Mouse (Mus musculus): ENCODE measurements at regions not wholly inside any gene's neighbourhood (a gene's known extent, or its start where the extent isn't known, plus 50 kb on each side); places are given as distances from the start of the nearest gene placed in this dataset.

GRCm38 (mm10) chr7:78123386-78123785 is 614.4 kb downstream of the Ntrk3 start:
- 72% methylated on average over 1 of the region's 1 CpGs for WGBS
- no peaks in the 10 kb centered on the region for H3K27me3 ChIP-seq (ENCODE audit: insufficient read depth, low read length)
- no peak overlapping the region for H3K27ac ChIP-seq (ENCODE audit: low read length)
- H3K36me3 ChIP-seq (ENCODE audit: insufficient read depth, low read length) = no peaks in the 10 kb centered on the region
- H3K4me1 ChIP-seq (ENCODE audit: insufficient read depth, low read length) = no peaks in the 10 kb centered on the region
- H3K9ac ChIP-seq (replicated peaks; ENCODE audit: low read length) = no peak overlapping the region
- no peaks in the 10 kb centered on the region for H3K9me3 ChIP-seq (ENCODE audit: low read length)
- H3K4me3 ChIP-seq (ENCODE audit: low read length) = no peak overlapping the region
- no peak for ATAC-seq (ENCODE audit: low FRiP score, low TSS enrichment)
- no peak overlapping the region for H3K4me2 ChIP-seq (replicated peaks; ENCODE audit: low read depth, low read length)

- Histone ChIP-seq H3K27ac (ENCODE audit: low read length) (no peak overlapping the region), H3K36me3 (ENCODE audit: insufficient read depth, low read length) (no peaks in the 10 kb centered on the region), H3K4me3 (ENCODE audit: low read length) (no peak overlapping the region), H3K27me3 (ENCODE audit: insufficient read depth, low read length) (no peaks in the 10 kb centered on the region), H3K9ac (replicated peaks; ENCODE audit: low read length) (no peak overlapping the region), H3K4me1 (ENCODE audit: insufficient read depth, low read length) (no peaks in the 10 kb centered on the region), H3K4me2 (replicated peaks; ENCODE audit: low read depth, low read length) (no peak overlapping the region), H3K9me3 (ENCODE audit: low read length) (peaks cover 3% of the 10 kb centered on the region; the same call in 1 of the 2 replicates)
- ATAC-seq (ENCODE audit: low FRiP score, low TSS enrichment) = peak; percentile 80
- WGBS = 16% methylated on average over 5 of the region's 5 CpGs
These were observed 616.7 kb downstream of the Ntrk3 start for GRCm38 (mm10) chr7:78121151-78121486.

- Histone ChIP-seq H3K36me3 (ENCODE audit: insufficient read depth, low read length) (no peaks in the 10 kb centered on the region), H3K27me3 (ENCODE audit: insufficient read depth, low read length) (no peaks in the 10 kb centered on the region), H3K4me3 (ENCODE audit: low read length) (no peak overlapping the region), H3K4me2 (replicated peaks; ENCODE audit: low read depth, low read length) (no peak overlapping the region), H3K4me1 (ENCODE audit: insufficient read depth, low read length) (no peaks in the 10 kb centered on the region), H3K27ac (ENCODE audit: low read length) (no peak overlapping the region), H3K9ac (replicated peaks; ENCODE audit: low read length) (no peak overlapping the region), H3K9me3 (ENCODE audit: low read length) (peaks cover 3% of the 10 kb centered on the region; the same call in 1 of the 2 replicates)
- ATAC-seq (ENCODE audit: low FRiP score, low TSS enrichment) = peak; percentile 85
- WGBS = 33% methylated on average over 5 of the region's 5 CpGs
These were observed 617.2 kb downstream of the Ntrk3 start for GRCm38 (mm10) chr7:78120462-78121150.

- WGBS = 67% methylated on average over 1 of the region's 1 CpGs
- no peak overlapping the region for H3K4me2 ChIP-seq (replicated peaks; ENCODE audit: low read depth, low read length)
- ATAC-seq (ENCODE audit: low FRiP score, low TSS enrichment) = no peak
- no peak overlapping the region for H3K4me3 ChIP-seq (ENCODE audit: low read length)
- H3K9ac ChIP-seq (replicated peaks; ENCODE audit: low read length) = no peak overlapping the region
- H3K27ac ChIP-seq (ENCODE audit: low read length) = no peak overlapping the region
- no peaks in the 10 kb centered on the region for H3K36me3 ChIP-seq (ENCODE audit: insufficient read depth, low read length)
- H3K4me1 ChIP-seq (ENCODE audit: insufficient read depth, low read length) = no peaks in the 10 kb centered on the region
- H3K27me3 ChIP-seq (ENCODE audit: insufficient read depth, low read length) = no peaks in the 10 kb centered on the region
- peaks cover 3% of the 10 kb centered on the region; the same call in 1 of the 2 replicates for H3K9me3 ChIP-seq (ENCODE audit: low read length)
These were observed 618.0 kb downstream of the Ntrk3 start for GRCm38 (mm10) chr7:78119809-78120208.

- no peak overlapping the region for H3K4me2 ChIP-seq (replicated peaks; ENCODE audit: low read depth, low read length)
- H3K9me3 ChIP-seq (ENCODE audit: low read length) = peaks cover 4% of the 10 kb centered on the region; the same call in 1 of the 2 replicates
- no peak for ATAC-seq (ENCODE audit: low FRiP score, low TSS enrichment)
- no peak overlapping the region for H3K27ac ChIP-seq (ENCODE audit: low read length)
- no peaks in the 10 kb centered on the region for H3K27me3 ChIP-seq (ENCODE audit: insufficient read depth, low read length)
- H3K4me3 ChIP-seq (ENCODE audit: low read length) = no peak overlapping the region
- WGBS = 79% methylated on average over 6 of the region's 6 CpGs
- H3K4me1 ChIP-seq (ENCODE audit: insufficient read depth, low read length) = no peaks in the 10 kb centered on the region
- no peaks in the 10 kb centered on the region for H3K36me3 ChIP-seq (ENCODE audit: insufficient read depth, low read length)
- H3K9ac ChIP-seq (replicated peaks; ENCODE audit: low read length) = no peak overlapping the region
These were observed 626.5 kb downstream of the Ntrk3 start for GRCm38 (mm10) chr7:78111291-78111690.

GRCm38 (mm10) chr7:78103536-78104279 is 634.1 kb downstream of the Ntrk3 start:
- WGBS = 24% methylated on average over 2 of the region's 2 CpGs
- Histone ChIP-seq H3K4me3 (ENCODE audit: low read length) (no peak overlapping the region), H3K27ac (ENCODE audit: low read length) (peak overlapping the region; percentile 44), H3K4me2 (replicated peaks; ENCODE audit: low read depth, low read length) (no peak overlapping the region), H3K27me3 (ENCODE audit: insufficient read depth, low read length) (no peaks in the 10 kb centered on the region), H3K9me3 (ENCODE audit: low read length) (peaks cover 7% of the 10 kb centered on the region; the same call in 1 of the 2 replicates), H3K36me3 (ENCODE audit: insufficient read depth, low read length) (no peaks in the 10 kb centered on the region), H3K4me1 (ENCODE audit: insufficient read depth, low read length) (peaks cover 7% of the 10 kb centered on the region; the same call in 1 of the 2 replicates), H3K9ac (replicated peaks; ENCODE audit: low read length) (no peak overlapping the region)
- peak; percentile 96 for ATAC-seq (ENCODE audit: low FRiP score, low TSS enrichment)

GRCm38 (mm10) chr7:78102396-78102795 is 635.4 kb downstream of the Ntrk3 start:
- H3K4me1 ChIP-seq (ENCODE audit: insufficient read depth, low read length) = peaks cover 7% of the 10 kb centered on the region; the same call in 1 of the 2 replicates
- no peak for ATAC-seq (ENCODE audit: low FRiP score, low TSS enrichment)
- no peaks in the 10 kb centered on the region for H3K27me3 ChIP-seq (ENCODE audit: insufficient read depth, low read length)
- no peak overlapping the region for H3K4me3 ChIP-seq (ENCODE audit: low read length)
- 88% methylated on average over 3 of the region's 3 CpGs for WGBS
- H3K27ac ChIP-seq (ENCODE audit: low read length) = no peak overlapping the region
- peaks cover 3% of the 10 kb centered on the region; the same call in 1 of the 2 replicates for H3K9me3 ChIP-seq (ENCODE audit: low read length)
- H3K4me2 ChIP-seq (replicated peaks; ENCODE audit: low read depth, low read length) = no peak overlapping the region
- H3K9ac ChIP-seq (replicated peaks; ENCODE audit: low read length) = no peak overlapping the region
- no peaks in the 10 kb centered on the region for H3K36me3 ChIP-seq (ENCODE audit: insufficient read depth, low read length)

GRCm38 (mm10) chr7:78086566-78087008 is 651.2 kb downstream of the Ntrk3 start:
- no peak for ATAC-seq (ENCODE audit: low FRiP score, low TSS enrichment)
- H3K36me3 ChIP-seq (ENCODE audit: insufficient read depth, low read length) = no peaks in the 10 kb centered on the region
- 42% methylated on average over 4 of the region's 4 CpGs for WGBS
- peaks cover 8% of the 10 kb centered on the region for H3K4me1 ChIP-seq (ENCODE audit: insufficient read depth, low read length)
- H3K9ac ChIP-seq (replicated peaks; ENCODE audit: low read length) = no peak overlapping the region
- no peaks in the 10 kb centered on the region for H3K9me3 ChIP-seq (ENCODE audit: low read length)
- H3K4me3 ChIP-seq (ENCODE audit: low read length) = no peak overlapping the region
- H3K27ac ChIP-seq (ENCODE audit: low read length) = no peak overlapping the region
- no peaks in the 10 kb centered on the region for H3K27me3 ChIP-seq (ENCODE audit: insufficient read depth, low read length)
- H3K4me2 ChIP-seq (replicated peaks; ENCODE audit: low read depth, low read length) = peak overlapping the region; percentile 10; the same call in 1 of the 2 replicates

- 19% methylated on average over 11 of the region's 11 CpGs for WGBS
- H3K27ac ChIP-seq (ENCODE audit: low read length) = no peak overlapping the region
- no peak overlapping the region for H3K9ac ChIP-seq (replicated peaks; ENCODE audit: low read length)
- H3K4me3 ChIP-seq (ENCODE audit: low read length) = no peak overlapping the region
- no peaks in the 10 kb centered on the region for H3K36me3 ChIP-seq (ENCODE audit: insufficient read depth, low read length)
- peaks cover 8% of the 10 kb centered on the region for H3K4me1 ChIP-seq (ENCODE audit: insufficient read depth, low read length)
- H3K27me3 ChIP-seq (ENCODE audit: insufficient read depth, low read length) = no peaks in the 10 kb centered on the region
- no peak for ATAC-seq (ENCODE audit: low FRiP score, low TSS enrichment)
- peak overlapping the region; percentile 10; the same call in 1 of the 2 replicates for H3K4me2 ChIP-seq (replicated peaks; ENCODE audit: low read depth, low read length)
- no peaks in the 10 kb centered on the region for H3K9me3 ChIP-seq (ENCODE audit: low read length)
These were observed 651.8 kb downstream of the Ntrk3 start for GRCm38 (mm10) chr7:78085783-78086565.
